Mouse (Mus musculus) kidney, embryonic 14.5 days (tissue): ENCODE results near the gene Ntn3. TPM values are rescaled to one million over a fixed set of nuclear protein-coding genes. Genes with fewer than 3 reads are reported as not detected.
A peak's percentile ranks its signal among the peaks of the same experiment; 100 is the strongest.

Experiments
- ATAC-seq: fragments of 200-750 bp; cut with Nextera tagmentation; 2 replicates; pipeline ENCODE4 v1.8.0; 2017; ENCODE audit warnings: moderate number of reproducible peaks, mild to moderate bottlenecking, moderate TSS enrichment, moderate library complexity; ENCODE audit not compliant: low FRiP score, low TSS enrichment
- H3K27ac ChIP-seq: fragments of 300-500 bp; sonication (generic); 2 replicates; pipeline ENCODE4 v1.5.1; 2014; ENCODE audit warnings: low read depth, mild to moderate bottlenecking, low read length, moderate library complexity, mixed read lengths
- H3K27me3 ChIP-seq: fragments of 300-500 bp; sonication (generic); 2 replicates; pipeline ENCODE4 v1.6.1; 2014; ENCODE audit warnings: mild to moderate bottlenecking, low read length; ENCODE audit not compliant: control insufficient read depth, insufficient read depth
- H3K36me3 ChIP-seq: fragments of 300-500 bp; sonication (generic); 2 replicates; pipeline ENCODE4 v1.6.1; 2014; ENCODE audit warnings: low read length, mixed read lengths; ENCODE audit not compliant: control insufficient read depth, insufficient read depth
- H3K4me1 ChIP-seq: fragments of 300-500 bp; sonication (generic); 2 replicates; pipeline ENCODE4 v1.6.1; 2014; ENCODE audit warnings: low read length, mixed read lengths; ENCODE audit not compliant: control insufficient read depth, insufficient read depth
- H3K4me2 ChIP-seq: fragments of 300-500 bp; sonication (generic); replicated peaks from 2 replicates; pipeline ENCODE4 v1.6.1; 2014; ENCODE audit warnings: low read depth, mild to moderate bottlenecking, low read length
- H3K4me3 ChIP-seq: fragments of 300-500 bp; sonication (generic); 2 replicates; pipeline ENCODE4 v1.5.1; 2014; ENCODE audit warnings: mild to moderate bottlenecking, low read length
- H3K9ac ChIP-seq: fragments of 300-500 bp; sonication (generic); 2 replicates; pipeline ENCODE4 v1.6.1; 2014; ENCODE audit warnings: low read depth, mild to moderate bottlenecking, low read length, moderate library complexity
- H3K9me3 ChIP-seq: fragments of 300-500 bp; sonication (generic); 2 replicates; pipeline ENCODE4 v1.6.1; 2016; ENCODE audit warnings: low read length; ENCODE audit not compliant: control insufficient read depth
- WGBS: fragments of 180-500 bp; shearing (Covaris S2); extraction: QIAGEN DNeasy Blood & Tissue Kit; methylation state at CpG from one replicate; pipeline ENCODE4 v1.1.7; 2014; 5-methylcytosine and 5-hydroxymethylcytosine counted together
- polyA plus RNA-seq: library from polyadenylated mRNA; unstranded; fragments of >200 nt; fragmentation: Nextera tagmentation; extraction: Ambion mirVana; gene quantifications from 2 replicates; pipeline ENCODE4 v1.2.1, GENCODE M21; 2014

Gene Ntn3
- polyA plus RNA-seq, 1 experiment from 2014 or later, result 5.3 TPM

- H3K4me2 ChIP-seq, result no peak overlapping the region
- no peak overlapping the region for H3K4me3 ChIP-seq
- H3K9ac ChIP-seq, result no peak overlapping the region
- peaks cover 15% of the 10 kb centered on the region for H3K4me1 ChIP-seq
- no peaks in the 10 kb centered on the region for H3K9me3 ChIP-seq
- ATAC-seq, result no peak
- WGBS, result 85% methylated on average over 11 of the region's 11 CpGs
- peaks cover 25% of the 10 kb centered on the region for H3K36me3 ChIP-seq
- no peaks in the 10 kb centered on the region for H3K27me3 ChIP-seq
- H3K27ac ChIP-seq, result no peak overlapping the region
Observed at GRCm38 (mm10) chr17:24164566-24165259, 44.6 kb downstream of the Ntn3 start.

- H3K27me3 ChIP-seq, result no peaks in the 10 kb centered on the region
- peak within 1 kb of the TSS; percentile 74 for H3K9ac ChIP-seq
- WGBS, result under 1% methylated on average over 47 of the region's 47 CpGs
- H3K36me3 ChIP-seq, result peaks cover 25% of the 10 kb centered on the region
- ATAC-seq, result peak; percentile 91
- H3K4me3 ChIP-seq, result peak within 1 kb of the TSS; percentile 84
- H3K9me3 ChIP-seq, result no peaks in the 10 kb centered on the region
- H3K4me2 ChIP-seq, result peak within 1 kb of the TSS; percentile 79
- peaks cover 15% of the 10 kb centered on the region for H3K4me1 ChIP-seq
- peak within 1 kb of the TSS; percentile 74 for H3K27ac ChIP-seq
Observed at GRCm38 (mm10) chr17:24163176-24163962, 46.0 kb downstream of the Ntn3 start, which contains the start of gene Amdhd2. TSS of gene Amdhd2 (minus strand) at chr17:24163766.

DNA sequence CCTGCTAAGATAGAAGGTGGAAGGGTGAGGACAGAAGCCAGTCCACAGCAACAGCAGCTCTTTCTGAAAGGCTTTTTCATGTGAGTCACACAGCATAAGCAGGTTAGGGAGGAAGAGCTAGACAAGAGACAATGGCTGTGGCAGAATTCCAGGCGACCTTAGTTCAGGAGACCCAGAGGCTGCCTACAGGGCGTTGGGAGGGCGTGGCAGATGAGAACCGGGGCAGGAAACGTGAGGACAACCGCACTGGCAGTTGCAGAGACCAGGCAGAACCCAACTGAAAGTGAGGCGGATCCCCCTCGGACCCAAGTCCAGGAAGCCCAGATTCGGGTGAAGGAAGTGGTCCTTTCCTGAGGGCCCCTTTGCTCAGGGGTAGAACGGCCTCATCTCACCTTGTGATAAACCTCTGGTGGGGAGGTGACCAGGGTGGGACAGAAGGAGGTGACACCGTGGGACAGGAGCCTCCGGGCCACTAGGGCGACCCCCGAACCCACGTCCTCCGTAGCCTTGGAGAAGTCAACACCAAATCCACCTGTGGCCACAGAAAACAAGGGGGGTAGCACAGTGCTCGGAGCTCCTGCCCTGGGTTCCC, 46.7 kb downstream of the Ntn3 start:
- Histone ChIP-seq H3K9ac (peak overlapping the region; percentile 74), H3K9me3 (no peaks in the 10 kb centered on the region), H3K27me3 (no peaks in the 10 kb centered on the region), H3K4me1 (peaks cover 9% of the 10 kb centered on the region), H3K4me3 (peak overlapping the region; percentile 84), H3K4me2 (peak overlapping the region; percentile 79), H3K36me3 (peaks cover 23% of the 10 kb centered on the region), H3K27ac (no peak overlapping the region; the same call in 1 of the 2 replicates)
- no peak for ATAC-seq
- WGBS, result 17% methylated on average over 17 of the region's 17 CpGs

- Histone ChIP-seq H3K9ac (no peak overlapping the region), H3K4me2 (no peak overlapping the region), H3K4me3 (no peak overlapping the region), H3K27ac (no peak overlapping the region), H3K4me1 (peaks cover 5% of the 10 kb centered on the region), H3K9me3 (no peaks in the 10 kb centered on the region), H3K27me3 (no peaks in the 10 kb centered on the region), H3K36me3 (peaks cover 16% of the 10 kb centered on the region; the same call in 1 of the 2 replicates)
- ATAC-seq, result no peak
- WGBS, result 77% methylated on average over 5 of the region's 5 CpGs
Observed at GRCm38 (mm10) chr17:24161466-24161865, 47.9 kb downstream of the Ntn3 start.

DNA sequence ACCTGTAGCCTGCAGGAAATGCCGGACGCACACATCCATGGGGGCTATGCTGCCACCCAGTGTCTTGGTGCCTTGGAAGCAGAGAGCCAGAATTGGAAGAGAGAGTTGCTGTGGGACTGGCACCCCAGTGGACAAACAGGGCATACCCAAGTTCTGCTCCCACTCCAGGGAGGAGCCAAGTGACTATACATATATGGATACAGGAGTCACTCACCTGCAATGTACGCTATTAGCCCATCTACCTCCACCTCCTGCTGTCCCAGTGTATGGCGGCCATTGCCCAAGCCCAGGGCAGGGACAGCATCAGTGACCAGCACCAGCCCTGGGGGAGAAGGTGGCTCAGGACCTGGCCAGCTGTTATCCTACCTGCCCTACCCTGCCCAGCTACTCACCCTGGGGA, 51.8 kb downstream of the Ntn3 start:
- Histone ChIP-seq H3K9me3 (no peaks in the 10 kb centered on the region), H3K27me3 (no peaks in the 10 kb centered on the region), H3K27ac (no peak overlapping the region), H3K4me3 (no peak overlapping the region), H3K4me2 (no peak overlapping the region), H3K9ac (no peak overlapping the region), H3K36me3 (peaks cover 10% of the 10 kb centered on the region; the same call in 1 of the 2 replicates), H3K4me1 (peaks cover 1% of the 10 kb centered on the region)
- WGBS, result 98% methylated on average over 4 of the region's 4 CpGs
- ATAC-seq, result no peak

- peaks cover 10% of the 10 kb centered on the region; the same call in 1 of the 2 replicates for H3K36me3 ChIP-seq
- no peak for ATAC-seq
- WGBS, result 87% methylated on average over 6 of the region's 6 CpGs
Observed at GRCm38 (mm10) chr17:24157121-24157520, 52.2 kb downstream of the Ntn3 start.

GRCm38 (mm10) chr17:24156394-24156793, 52.9 kb downstream of the Ntn3 start:
- H3K27me3 ChIP-seq, result no peaks in the 10 kb centered on the region

More at GRCm38 (mm10) chr17:24157121-24157520, 52.2 kb downstream of the Ntn3 start:
- no peaks in the 10 kb centered on the region for H3K9me3 ChIP-seq
- H3K27me3 ChIP-seq, result no peaks in the 10 kb centered on the region
- H3K4me3 ChIP-seq, result no peak overlapping the region
- peaks cover 3% of the 10 kb centered on the region; the same call in 1 of the 2 replicates for H3K4me1 ChIP-seq
- H3K27ac ChIP-seq, result no peak overlapping the region
- H3K4me2 ChIP-seq, result no peak overlapping the region
- H3K9ac ChIP-seq, result no peak overlapping the region

GRCm38 (mm10) chr17:24155742-24156141, 53.6 kb downstream of the Ntn3 start:
- H3K4me1 ChIP-seq, result peaks cover 8% of the 10 kb centered on the region; the same call in 1 of the 2 replicates
- no peaks in the 10 kb centered on the region for H3K9me3 ChIP-seq
- no peak for ATAC-seq
- no peak overlapping the region for H3K9ac ChIP-seq
- H3K27ac ChIP-seq, result no peak overlapping the region
- WGBS, result 94% methylated on average over 9 of the region's 9 CpGs
- H3K4me3 ChIP-seq, result no peak overlapping the region
- no peaks in the 10 kb centered on the region for H3K27me3 ChIP-seq
- peaks cover 10% of the 10 kb centered on the region; the same call in 1 of the 2 replicates for H3K36me3 ChIP-seq
- no peak overlapping the region for H3K4me2 ChIP-seq

More at GRCm38 (mm10) chr17:24156394-24156793, 52.9 kb downstream of the Ntn3 start:
- WGBS, result 84% methylated on average over 3 of the region's 3 CpGs
- no peak for ATAC-seq
- no peak overlapping the region for H3K4me3 ChIP-seq
- H3K9ac ChIP-seq, result no peak overlapping the region
- H3K36me3 ChIP-seq, result peaks cover 10% of the 10 kb centered on the region; the same call in 1 of the 2 replicates
- H3K4me1 ChIP-seq, result peaks cover 8% of the 10 kb centered on the region; the same call in 1 of the 2 replicates
- H3K27ac ChIP-seq, result no peak overlapping the region
- no peaks in the 10 kb centered on the region for H3K9me3 ChIP-seq
- H3K4me2 ChIP-seq, result no peak overlapping the region
